Mouse (Mus musculus) central nervous system, embryonic 18 days (tissue): ENCODE measurements around the gene Clic4. TPM values are rescaled to one million over a fixed set of nuclear protein-coding genes. Genes with fewer than 3 reads are reported as not detected.

Experiments used
- polyA plus RNA-seq: library from polyadenylated mRNA; depleted of rRNA; stranded (reverse); fragments of >200 nt; gene quantifications from 2 replicates; pipeline ENCODE4 v1.2.3, GENCODE M21; 2012; rRNA removed

Gene Clic4
- polyA plus RNA-seq, result 37.5 and 42.2 TPM in 2 replicates

DNA sequence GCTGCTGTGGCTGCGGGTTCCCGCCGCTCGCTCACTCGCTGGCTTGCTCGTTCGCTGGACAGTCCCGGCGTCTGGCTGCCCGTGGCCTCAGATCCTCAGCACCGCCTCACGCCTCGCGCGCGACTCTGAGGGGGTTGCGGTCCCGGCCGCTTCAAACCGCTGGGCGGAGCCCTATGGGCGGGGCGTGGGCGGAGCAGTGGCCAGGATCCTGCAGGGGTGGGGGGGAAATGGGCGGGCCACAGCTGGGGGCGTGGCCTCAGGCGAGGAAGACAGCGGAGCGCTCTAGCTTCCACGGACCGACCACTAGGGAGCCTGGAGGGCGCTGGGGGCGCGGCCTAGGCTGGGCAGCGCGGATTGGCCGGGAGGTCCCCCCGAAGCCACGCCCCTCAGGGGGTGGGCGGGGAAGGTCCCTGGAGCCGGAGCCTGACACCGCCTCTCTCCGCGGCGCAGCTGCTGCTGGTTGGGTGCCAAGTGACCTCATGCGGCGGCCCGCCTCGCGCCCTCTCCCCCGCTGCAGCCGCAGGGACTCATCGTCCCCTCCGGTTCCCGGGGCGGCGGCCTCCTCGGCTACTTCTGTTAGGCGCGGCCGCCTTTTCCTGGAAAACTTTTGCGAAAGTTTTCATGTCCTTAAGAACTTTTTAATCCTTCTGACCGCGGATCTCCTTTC lies at the start of gene Clic4:
Gene Clic4 (minus strand): TSS at position 175 of the 667 bp plus-strand sequence.

Other genes starting within 250 kb of the Clic4 start
- gene Runx3, start 152.2 kb downstream of the Clic4 start, polyA plus RNA-seq, result 0.03 and 0.25 TPM in 2 replicates
- gene Srrm1, start 80.5 kb upstream of the Clic4 start, polyA plus RNA-seq, result 108 and 113 TPM in 2 replicates
- 1.2 and 1.6 TPM in 2 replicates for gene Ncmap, start 125.4 kb upstream of the Clic4 start, polyA plus RNA-seq
- gene Rcan3, start 161.0 kb upstream of the Clic4 start, polyA plus RNA-seq, result 57.6 and 58.3 TPM in 2 replicates
- gene Stpg1, start 222.0 kb upstream of the Clic4 start, polyA plus RNA-seq, result 0.34 and 0.37 TPM in 2 replicates
- 28.2 and 29.3 TPM in 2 replicates for gene Nipal3, start 222.2 kb upstream of the Clic4 start, polyA plus RNA-seq